Mouse (Mus musculus) gastrocnemius, postnatal 10 days (tissue): Measurements from ENCODE around the gene Dhdds. TPM values are rescaled to one million over a fixed set of nuclear protein-coding genes. Genes with fewer than 3 reads are reported as not detected.
"Not testable (repeated sequence)": the region's sequence is repeated elsewhere in the genome, so short reads cannot be mapped to it uniquely, and the experiment has no call there.

Source experiments
- DNase-seq: peaks from one replicate; pipeline ENCODE4 v3.0.0; 2021; ENCODE audit warnings: mixed read lengths
- total RNA-seq, 2 experiments: library from RNA; stranded (reverse); gene quantifications; 2 replicates each; pipeline ENCODE4 v1.2.3; 2021

Gene Dhdds
- total RNA-seq, 2 experiments from 2014 or later, result 16.7 to 17.5 TPM

DNA sequence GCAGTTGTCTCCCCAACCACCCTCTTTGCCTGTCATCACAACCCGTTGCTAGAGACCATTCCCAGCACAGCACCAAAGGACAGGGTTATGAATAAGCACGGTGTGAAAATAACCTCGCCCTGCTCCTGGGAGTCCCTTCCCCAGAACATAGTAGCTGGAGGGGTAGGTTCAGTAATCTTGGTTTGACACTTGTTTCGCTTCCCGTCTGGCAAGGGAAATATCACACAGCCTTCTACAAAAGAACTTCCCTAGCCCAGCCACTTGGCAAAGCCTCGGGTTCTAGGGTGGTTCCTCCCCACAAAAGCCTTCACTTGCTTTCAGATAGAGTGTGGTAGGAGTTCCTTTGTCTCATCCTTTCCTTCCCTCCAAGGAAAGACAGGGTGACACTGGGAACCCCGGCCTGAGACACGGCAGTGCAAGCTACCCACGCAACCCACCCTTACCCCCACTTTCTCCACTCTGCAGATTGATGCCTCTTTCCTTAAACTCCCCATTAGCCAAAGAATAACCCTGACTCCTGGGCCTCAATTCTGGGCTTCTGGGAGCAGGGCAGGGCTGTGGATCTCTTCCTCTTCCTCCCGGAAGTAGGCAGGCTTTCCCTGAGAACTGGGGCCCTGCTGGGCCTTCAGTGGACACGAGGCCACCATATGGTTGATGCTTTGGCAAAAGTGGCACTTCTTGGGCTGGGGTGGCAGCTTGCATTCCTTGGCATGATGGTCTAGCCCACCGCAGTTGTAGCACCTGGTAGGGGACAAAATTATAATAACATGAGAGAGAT is 5.1 kb upstream of the Dhdds start:
- no peak for DNase-seq

DNA sequence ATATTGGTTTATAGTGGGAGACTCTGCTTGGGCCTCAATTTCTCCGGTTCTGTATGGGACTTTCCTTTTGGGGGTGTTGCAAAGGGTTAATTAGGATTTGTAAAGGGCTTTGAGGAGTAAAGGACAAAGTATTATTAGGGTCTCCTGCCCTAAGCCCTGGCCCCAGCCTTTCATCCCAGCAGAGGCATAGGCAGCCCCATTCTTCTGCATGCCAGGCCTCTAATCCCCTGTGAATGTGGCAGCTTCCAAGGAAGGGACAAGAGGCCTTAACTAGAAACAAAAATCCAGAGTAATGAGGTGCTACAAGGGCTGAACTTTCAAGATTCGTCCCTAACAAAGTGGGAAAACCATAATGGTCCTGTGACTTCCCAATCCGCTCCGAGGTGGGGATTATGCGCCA is 2.2 kb upstream of the Dhdds start:
- no peak for DNase-seq

DNA sequence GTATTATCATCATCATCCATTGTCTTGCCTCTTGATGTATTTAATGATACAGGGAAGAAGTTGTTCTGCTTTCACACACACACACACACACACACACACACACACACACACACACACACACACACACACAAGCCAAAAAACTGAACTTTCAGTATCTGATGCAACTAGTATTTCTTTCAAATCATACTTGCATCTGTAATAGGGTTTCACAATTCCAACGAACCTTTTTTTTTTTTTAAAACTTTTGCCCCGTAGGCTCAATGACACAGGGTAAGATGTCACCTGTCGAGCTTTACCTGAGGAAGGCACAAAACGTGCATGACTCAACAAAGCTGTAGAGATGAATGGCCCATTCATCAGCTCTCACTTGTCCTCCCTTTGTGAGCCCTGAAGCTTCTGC is 1.5 kb upstream of the Dhdds start:
- no peak for DNase-seq

- DNase-seq, result no peak
Observed at GRCm38 (mm10) chr4:134001710-134002109, 992 bp upstream of the Dhdds start.

- no peak for DNase-seq
Observed at GRCm38 (mm10) chr4:133994697-133995096, 6.0 kb downstream of the Dhdds start.

DNA sequence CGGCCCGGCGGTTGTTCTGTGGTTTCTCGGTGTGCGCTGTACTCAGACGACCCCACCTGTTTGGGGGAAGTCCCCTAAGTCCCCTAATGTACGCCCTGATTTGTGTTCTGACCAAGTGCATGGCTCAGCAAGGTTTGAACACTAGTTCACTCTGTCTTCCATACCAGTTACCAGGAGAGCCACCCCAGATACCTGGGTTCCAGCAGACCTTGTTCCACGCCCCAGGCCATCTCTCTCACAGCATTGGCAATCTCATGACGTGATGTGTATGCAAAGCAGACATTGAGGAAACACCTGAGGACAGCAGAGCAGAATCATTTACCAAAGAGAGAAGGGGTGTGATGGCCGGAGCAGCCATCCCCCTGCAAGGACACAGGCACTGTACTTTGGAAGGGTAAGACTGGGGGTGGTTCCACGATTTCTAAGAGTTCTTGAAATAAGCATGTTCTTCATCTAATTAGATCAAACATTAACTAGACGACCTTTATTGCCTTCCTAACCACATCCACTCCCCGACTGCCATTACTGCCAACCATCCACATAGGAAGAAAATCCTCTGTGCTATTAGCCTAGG is 9.5 kb downstream of the Dhdds start:
- DNase-seq, result no peak

DNA sequence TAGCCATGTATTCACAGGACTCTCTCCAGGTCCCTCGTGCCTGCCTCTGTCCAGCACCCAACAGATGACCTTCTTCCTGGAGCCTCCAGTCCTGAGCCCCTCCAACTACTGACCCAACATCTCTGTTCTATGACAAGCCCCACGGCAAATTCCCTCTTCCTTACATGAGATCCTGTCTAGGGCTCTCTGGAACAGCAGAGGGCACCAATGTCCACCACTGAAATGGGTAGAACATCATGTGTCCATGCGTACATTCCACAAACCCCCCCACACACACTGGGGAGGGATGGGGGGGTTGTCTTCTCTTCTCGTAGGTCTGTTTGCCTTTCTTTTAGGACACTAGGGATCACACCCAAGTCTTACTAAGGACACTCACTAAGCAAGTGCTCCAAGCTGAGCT is 10.7 kb downstream of the Dhdds start:
- DNase-seq, result no peak

GRCm38 (mm10) chr4:133988289-133988688 is 12.4 kb downstream of the Dhdds start:
- DNase-seq, result not testable (repeated sequence)

DNA sequence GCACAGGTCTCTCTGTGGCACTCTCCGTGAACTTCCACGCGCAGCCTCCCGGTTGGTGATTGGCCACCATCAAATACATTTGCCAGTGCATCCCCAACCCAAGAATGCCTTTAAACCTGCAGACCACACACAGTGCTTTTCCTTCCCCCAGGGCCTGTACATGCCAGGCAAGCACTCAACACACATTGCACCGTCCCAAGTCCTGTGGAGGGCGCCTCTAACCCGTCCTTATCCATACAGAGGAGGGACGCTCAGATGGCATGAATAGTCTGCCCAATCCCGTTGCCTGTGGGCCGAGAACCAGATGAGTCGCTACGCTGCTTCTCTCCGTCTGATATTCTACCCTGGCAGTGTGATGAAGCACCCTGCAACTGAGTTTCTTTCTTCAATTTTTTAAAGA is 17.8 kb downstream of the Dhdds start:
- DNase-seq, result no peak

DNA sequence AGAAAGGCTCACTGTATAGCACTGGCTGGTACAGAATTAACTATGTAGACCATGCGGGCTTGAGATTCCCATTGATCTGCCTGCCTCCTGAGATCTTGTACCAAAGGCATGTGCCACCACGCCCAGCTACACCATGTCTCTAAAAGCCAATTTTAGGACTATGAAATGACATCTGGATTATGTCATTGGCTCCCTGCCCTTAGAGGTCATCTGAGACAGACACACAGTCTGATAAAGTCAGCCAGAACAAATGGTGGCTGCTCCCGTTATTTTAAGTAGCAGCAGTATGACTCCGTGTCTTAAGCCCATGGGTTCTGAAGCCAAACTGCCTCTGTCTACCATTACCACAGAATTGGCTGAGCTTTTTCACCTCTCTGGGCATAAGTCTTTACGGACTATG is 20.2 kb downstream of the Dhdds start:
- no peak for DNase-seq

- no peak for DNase-seq
Observed at GRCm38 (mm10) chr4:133978021-133978711, 22.6 kb downstream of the Dhdds start.

DNA sequence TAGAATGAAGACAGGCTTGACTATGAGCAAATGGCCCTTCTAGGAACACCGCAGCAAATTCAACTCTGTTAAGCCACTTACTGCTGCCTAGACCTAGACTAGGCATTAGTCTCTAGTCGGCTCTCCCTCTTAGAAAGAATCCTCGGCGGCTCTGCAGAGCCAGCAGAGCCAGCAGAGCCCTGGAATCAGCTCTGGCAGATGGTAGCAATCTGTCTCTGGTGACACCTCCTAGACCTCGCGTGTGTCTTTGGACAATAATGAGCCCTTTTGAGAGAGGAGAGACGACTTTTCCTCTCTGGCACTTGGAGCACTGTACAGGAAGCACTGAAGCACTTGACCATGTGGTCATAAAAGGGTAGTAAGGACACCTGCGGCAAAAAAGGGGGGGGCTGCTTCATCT is 29.0 kb downstream of the Dhdds start:
- DNase-seq, result no peak

DNA sequence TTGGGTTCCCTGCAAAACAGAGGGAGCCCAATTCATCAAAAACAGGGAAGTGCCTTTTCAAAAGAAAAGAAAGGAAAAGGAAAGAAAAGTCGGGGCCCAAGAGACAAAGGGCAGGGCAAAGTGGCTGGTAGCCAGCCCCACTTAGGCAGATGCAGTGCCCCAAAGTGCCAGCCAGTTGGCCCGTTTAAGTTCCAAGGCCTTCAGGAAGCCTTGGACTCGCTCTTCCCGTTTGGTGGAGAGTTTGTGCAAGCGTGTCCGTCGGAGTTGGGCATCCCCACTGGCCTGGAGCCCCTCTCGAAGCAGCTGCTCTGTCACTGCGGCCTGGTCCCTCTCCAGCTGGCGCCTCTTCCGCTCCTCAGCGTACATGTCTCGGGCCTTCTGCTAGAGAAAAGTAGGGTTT is 29.8 kb downstream of the Dhdds start:
- peak; percentile 52 for DNase-seq

DNA sequence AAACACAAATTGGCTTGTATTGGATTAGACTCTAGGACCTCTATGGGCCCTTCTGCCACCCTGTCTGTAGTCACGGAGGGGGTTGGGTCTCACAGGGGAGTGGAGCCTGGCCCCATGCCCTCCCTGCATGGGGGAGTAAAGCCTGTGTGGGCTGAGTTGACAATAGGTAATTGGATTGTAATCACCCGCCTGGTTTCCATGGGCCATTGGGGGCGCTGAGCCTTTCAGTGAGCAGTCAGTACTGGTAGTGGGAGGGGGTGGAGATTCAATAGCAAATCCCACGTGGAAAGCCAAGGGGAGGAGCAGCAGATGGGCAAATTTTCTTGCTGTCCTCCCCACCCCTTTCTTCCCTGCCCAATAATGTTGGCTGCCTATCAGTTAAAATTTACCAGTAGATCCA is 30.5 kb downstream of the Dhdds start:
- DNase-seq, result no peak

DNA sequence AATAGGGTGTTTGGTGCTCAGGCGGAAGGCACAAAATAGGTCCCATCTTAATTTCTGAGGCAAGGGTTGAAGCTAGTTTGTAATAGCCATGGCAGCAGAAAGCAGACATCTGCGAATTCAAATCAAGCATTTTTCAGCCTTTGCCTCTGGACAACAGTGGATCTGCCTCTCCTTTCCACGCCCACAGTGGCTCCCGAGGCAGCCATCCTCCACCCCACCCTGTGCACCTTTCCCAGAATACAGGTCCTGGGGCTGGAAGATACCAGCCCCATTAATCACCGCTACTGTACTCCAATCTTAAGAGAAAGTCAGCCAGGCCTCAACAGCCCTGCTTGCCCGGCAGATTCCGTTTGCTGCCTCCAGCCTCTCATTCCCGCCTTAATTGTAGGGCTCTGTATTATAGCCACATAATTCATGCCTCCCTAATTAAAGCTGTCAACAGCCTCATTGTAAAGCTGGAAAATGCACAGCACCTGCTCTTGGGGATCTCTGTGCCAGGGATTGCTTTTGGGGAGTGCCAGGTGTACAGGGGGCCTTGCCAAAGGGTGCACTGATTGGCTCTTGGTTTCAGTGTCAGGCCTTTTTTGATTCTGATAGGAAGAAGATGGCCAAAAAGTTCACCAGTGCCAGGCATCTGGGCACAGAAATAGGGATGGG is 31.5 kb downstream of the Dhdds start:
- DNase-seq, result no peak

GRCm38 (mm10) chr4:133968150-133968921 is 32.4 kb downstream of the Dhdds start, which contains the start of gene Hmgn2:
TSS of gene Hmgn2 (minus strand) at chr4:133968650.
- DNase-seq, result peak; percentile 44

DNA sequence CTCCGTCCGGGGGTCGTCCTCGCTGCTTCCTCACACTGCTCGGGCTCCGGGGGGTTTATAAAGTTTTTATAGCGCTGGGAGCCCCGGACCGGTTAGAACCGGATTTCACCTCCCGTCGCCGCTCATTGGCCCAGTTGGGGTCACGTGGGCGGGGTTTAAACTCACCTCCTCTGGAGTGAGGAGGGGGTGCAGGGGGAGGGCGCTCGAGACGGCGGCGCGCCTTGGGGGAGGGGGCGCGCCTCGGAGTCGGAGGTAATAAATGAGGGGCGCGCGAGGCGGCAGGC is 32.9 kb downstream of the Dhdds start:
- DNase-seq, result peak; percentile 90

GRCm38 (mm10) chr4:133967138-133967865 is 33.4 kb downstream of the Dhdds start:
- peak; percentile 99 for DNase-seq

DNA sequence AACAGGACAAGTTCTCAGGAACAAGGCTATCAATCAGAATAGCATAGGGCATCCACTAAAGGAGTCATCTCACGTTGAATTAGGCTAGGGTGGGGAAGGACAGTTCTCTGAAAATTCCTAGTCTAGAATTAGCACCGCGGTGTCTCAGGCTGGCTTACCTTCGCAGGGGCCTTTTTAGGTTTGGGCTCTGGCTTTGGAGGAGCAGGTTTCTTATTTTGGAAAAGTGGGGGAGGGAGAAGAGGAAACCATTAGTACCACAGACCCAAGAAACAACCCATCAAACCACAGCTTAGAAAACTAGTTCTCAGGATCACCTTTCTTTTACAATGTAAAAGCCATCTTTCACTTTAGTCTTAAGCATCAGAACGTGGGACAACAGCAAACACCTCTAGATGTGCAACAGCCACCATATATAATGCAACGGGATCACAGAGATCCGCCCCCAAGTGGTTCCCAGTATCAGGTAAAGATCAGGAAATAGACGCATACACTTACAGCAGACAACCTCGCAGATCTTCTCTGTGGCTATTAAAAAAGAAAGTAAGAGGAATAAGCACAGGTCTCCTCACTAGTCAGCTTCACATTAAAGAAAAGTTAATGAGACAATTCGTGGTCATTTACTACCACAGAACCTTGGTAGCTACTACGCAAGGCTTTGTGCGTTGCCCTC is 34.3 kb downstream of the Dhdds start:
- no peak for DNase-seq

GRCm38 (mm10) chr4:133962566-133962965 is 38.2 kb downstream of the Dhdds start:
- DNase-seq, result no peak

- DNase-seq, result no peak
Observed at GRCm38 (mm10) chr4:133958884-133959283, 41.8 kb downstream of the Dhdds start.
